Mouse (Mus musculus) myocyte (in vitro differentiated cells): ENCODE results near the gene D930048N14Rik. TPM values are rescaled to one million over a fixed set of nuclear protein-coding genes. Genes with fewer than 3 reads are reported as not detected.

ENCODE experiments used
- H3K27me3 ChIP-seq: one replicate; pipeline ENCODE4 v1.6.1; 2011; ENCODE audit not compliant: control insufficient read depth, insufficient read depth, insufficient read length
- H3K36me3 ChIP-seq: one replicate; pipeline ENCODE4 v1.6.1; 2011; ENCODE audit not compliant: control insufficient read depth, insufficient read depth
- H3K4me2 ChIP-seq: one replicate; pipeline ENCODE4 v1.6.1; 2011; ENCODE audit warnings: low read depth, control low read depth
- H3K4me3 ChIP-seq: one replicate; pipeline ENCODE4 v1.5.1; 2011; ENCODE audit warnings: mild to moderate bottlenecking, control low read depth, moderate library complexity
- H3K79me2 ChIP-seq: one replicate; pipeline ENCODE4 v1.6.1; 2011; ENCODE audit not compliant: control insufficient read depth, insufficient read depth
- H3ac ChIP-seq: one replicate; pipeline ENCODE4 v1.6.1; 2011; ENCODE audit not compliant: control insufficient read depth, insufficient read length
- CEBPB ChIP-seq: IDR thresholded peaks from 2 replicates; pipeline ENCODE4 v1.6.1; 2011; ENCODE audit warnings: mild to moderate bottlenecking, moderate library complexity; ENCODE audit not compliant: poor library complexity, insufficient read depth, severe bottlenecking
- E2F4 ChIP-seq: IDR thresholded peaks from one replicate; pipeline ENCODE4 v1.6.1; 2011; ENCODE audit warnings: mild to moderate bottlenecking, control low read depth, moderate library complexity; ENCODE audit not compliant: insufficient read depth
- MAX ChIP-seq: IDR thresholded peaks from one replicate; pipeline ENCODE4 v1.6.1; 2011; ENCODE audit warnings: low read depth, mild to moderate bottlenecking, control low read depth
- MYOD1 ChIP-seq, 3 experiments: IDR thresholded peaks; one replicate each; pipeline ENCODE4 v1.6.1; 2011; ENCODE audit warnings: control low read depth in 2 of 3, low read depth in 2 of 3, mild to moderate bottlenecking in 2 of 3, moderate library complexity in 1 of 3; ENCODE audit not compliant: insufficient read length in 2 of 3, control insufficient read depth in 1 of 3
- MYOG ChIP-seq, 3 experiments: IDR thresholded peaks; one replicate each; pipeline ENCODE4 v1.6.1; 2011; ENCODE audit warnings: control low read depth in 2 of 3, low read depth in 2 of 3, mild to moderate bottlenecking in 2 of 3; ENCODE audit not compliant: insufficient read length in 2 of 3, control insufficient read depth in 1 of 3, insufficient read depth in 1 of 3
- POLR2A ChIP-seq: IDR thresholded peaks from one replicate; pipeline ENCODE4 v1.6.1; 2011; ENCODE audit warnings: low read depth, mild to moderate bottlenecking, control low read depth, moderate library complexity; ENCODE audit not compliant: insufficient read length
- POLR2AphosphoS2 ChIP-seq: IDR thresholded peaks from one replicate; pipeline ENCODE4 v1.6.1; 2011; ENCODE audit warnings: low read depth, control low read depth; ENCODE audit not compliant: insufficient read length
- REST ChIP-seq: IDR thresholded peaks from one replicate; pipeline ENCODE4 v1.6.1; 2011; ENCODE audit warnings: mild to moderate bottlenecking, control low read depth, moderate library complexity; ENCODE audit not compliant: insufficient read depth, insufficient read length
- SRF ChIP-seq: IDR thresholded peaks from one replicate; pipeline ENCODE4 v1.6.1; 2011; ENCODE audit warnings: low read depth; ENCODE audit not compliant: control insufficient read depth, insufficient read length
- TCF12 ChIP-seq: IDR thresholded peaks from one replicate; pipeline ENCODE4 v1.6.1; 2011; ENCODE audit warnings: mild to moderate bottlenecking, control low read depth; ENCODE audit not compliant: poor library complexity, insufficient read depth, severe bottlenecking
- TCF3 ChIP-seq: IDR thresholded peaks from one replicate; pipeline ENCODE4 v1.6.1; 2011; ENCODE audit warnings: low read depth, control low read depth; ENCODE audit not compliant: insufficient read length
- USF1 ChIP-seq: IDR thresholded peaks from one replicate; pipeline ENCODE4 v1.6.1; 2011; ENCODE audit warnings: low read depth, mild to moderate bottlenecking, control low read depth, moderate library complexity
- polyA plus RNA-seq: library from polyadenylated mRNA; unstranded; fragments of >200 nt; fragmentation: generic; extraction: Trizol; gene quantifications from one replicate; pipeline ENCODE4 v1.2.1, GENCODE M21; 2012; ENCODE audit warnings: missing spikeins

The D930048N14Rik gene
- polyA plus RNA-seq, 1 experiment, result 0.25 TPM

- no peaks in the 10 kb centered on the region for H3K79me2 ChIP-seq
- peaks cover 3% of the 10 kb centered on the region for H3K36me3 ChIP-seq
- peak overlapping the region; percentile 90 for H3K4me2 ChIP-seq
- peak overlapping the region; percentile 54 for H3K4me3 ChIP-seq
- no peak overlapping the region for H3ac ChIP-seq
- H3K27me3 ChIP-seq, result no peaks in the 10 kb centered on the region
- TF ChIP-seq TCF3 (peak; percentile 22), MYOG (IDR thresholded peaks at IDR 0.05; ENCODE audit: control insufficient read depth in 1 of 3, insufficient read depth in 1 of 3, insufficient read length in 2 of 3, low read depth in 2 of 3) (peak; percentile 60 to 88 (median 84)), REST (no peak), USF1 (no peak), MAX (no peak), E2F4 (no peak), CEBPB (no peak), POLR2AphosphoS2 (no peak), MYOD1 (IDR thresholded peaks at IDR 0.05; ENCODE audit: control insufficient read depth in 1 of 3, insufficient read length in 2 of 3, low read depth in 2 of 3) (peak; percentile 46 to 66 (median 58)), SRF (no peak), TCF12 (peak; percentile 37)
These were observed 2.2 kb upstream of the D930048N14Rik start for GRCm38 (mm10) chr11:51648566-51648965.

GRCm38 (mm10) chr11:51649111-51649888, 1.5 kb upstream of the D930048N14Rik start:
- TF ChIP-seq USF1 (no peak), MYOD1 (IDR thresholded peaks at IDR 0.05; ENCODE audit: control insufficient read depth in 1 of 3, insufficient read length in 2 of 3, low read depth in 2 of 3) (peak in 2 of 3 experiments; percentile 78 to 92), SRF (peak; percentile 69), TCF3 (peak; percentile 70), MYOG (IDR thresholded peaks at IDR 0.05; ENCODE audit: control insufficient read depth in 1 of 3, insufficient read depth in 1 of 3, insufficient read length in 2 of 3, low read depth in 2 of 3) (peak; percentile 32 to 96 (median 63)), TCF12 (peak; percentile 66), POLR2AphosphoS2 (no peak)
- Histone ChIP-seq H3ac (no peak overlapping the region), H3K4me2 (peak overlapping the region; percentile 90), H3K4me3 (peak overlapping the region; percentile 54), H3K27me3 (no peaks in the 10 kb centered on the region), H3K79me2 (no peaks in the 10 kb centered on the region), H3K36me3 (no peaks in the 10 kb centered on the region)

- H3K4me2 ChIP-seq, result peak overlapping the region; percentile 90
- peak overlapping the region; percentile 36 for H3ac ChIP-seq
- peak overlapping the region; percentile 54 for H3K4me3 ChIP-seq
- H3K36me3 ChIP-seq, result no peaks in the 10 kb centered on the region
- H3K27me3 ChIP-seq, result no peaks in the 10 kb centered on the region
- H3K79me2 ChIP-seq, result no peaks in the 10 kb centered on the region
- TF ChIP-seq TCF12 (no peak), POLR2AphosphoS2 (no peak), CEBPB (no peak), MYOG (IDR thresholded peaks at IDR 0.05; ENCODE audit: control insufficient read depth in 1 of 3, insufficient read depth in 1 of 3, insufficient read length in 2 of 3, low read depth in 2 of 3) (no peak), E2F4 (no peak), POLR2A (no peak), USF1 (no peak), MAX (no peak), REST (no peak), TCF3 (no peak), SRF (no peak), MYOD1 (IDR thresholded peaks at IDR 0.05; ENCODE audit: control insufficient read depth in 1 of 3, insufficient read length in 2 of 3, low read depth in 2 of 3) (no peak)
These were observed 910 bp upstream of the D930048N14Rik start for GRCm38 (mm10) chr11:51649889-51650199.

- TF ChIP-seq MYOG (IDR thresholded peaks at IDR 0.05; ENCODE audit: control insufficient read depth in 1 of 3, insufficient read depth in 1 of 3, insufficient read length in 2 of 3, low read depth in 2 of 3) (no peak), TCF12 (no peak), MAX (no peak), TCF3 (no peak), E2F4 (no peak), REST (no peak), USF1 (no peak), POLR2AphosphoS2 (no peak), MYOD1 (IDR thresholded peaks at IDR 0.05; ENCODE audit: control insufficient read depth in 1 of 3, insufficient read length in 2 of 3, low read depth in 2 of 3) (no peak)
- Histone ChIP-seq H3ac (peak overlapping the region; percentile 36), H3K4me2 (peak overlapping the region; percentile 90), H3K4me3 (peak overlapping the region; percentile 54), H3K27me3 (no peaks in the 10 kb centered on the region), H3K79me2 (no peaks in the 10 kb centered on the region), H3K36me3 (no peaks in the 10 kb centered on the region)
These were observed 493 bp upstream of the D930048N14Rik start for GRCm38 (mm10) chr11:51650261-51650660.
